Mouse (Mus musculus) B cell, adult 2 months (primary cell): ENCODE measurements around the gene Rhcg.

Experiments used
- DNase-seq, 2 experiments: peaks; one replicate each; pipeline ENCODE4 v3.0.0; 2022

The Rhcg gene

DNA sequence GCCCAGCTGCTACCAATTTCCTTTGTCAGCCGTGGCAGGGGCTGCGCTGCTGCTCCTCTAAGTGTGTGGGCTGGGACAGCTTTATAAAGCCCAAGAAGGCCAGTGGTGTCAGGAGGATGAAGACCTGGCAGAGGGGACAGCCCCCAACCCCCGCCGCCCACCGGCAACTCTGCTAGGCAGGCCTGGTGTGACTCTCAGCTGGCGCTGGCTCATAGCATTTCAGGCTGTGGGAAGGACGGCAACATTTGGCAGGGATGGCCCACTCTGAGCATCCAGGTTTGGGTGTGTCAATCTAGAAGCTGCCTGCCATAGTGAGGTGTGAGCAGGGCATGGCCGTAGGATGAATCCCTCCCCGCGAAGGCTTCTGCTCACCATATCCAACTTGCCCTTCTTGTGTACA lies 17.3 kb downstream of the Rhcg start:
- DNase-seq: no peak

DNA sequence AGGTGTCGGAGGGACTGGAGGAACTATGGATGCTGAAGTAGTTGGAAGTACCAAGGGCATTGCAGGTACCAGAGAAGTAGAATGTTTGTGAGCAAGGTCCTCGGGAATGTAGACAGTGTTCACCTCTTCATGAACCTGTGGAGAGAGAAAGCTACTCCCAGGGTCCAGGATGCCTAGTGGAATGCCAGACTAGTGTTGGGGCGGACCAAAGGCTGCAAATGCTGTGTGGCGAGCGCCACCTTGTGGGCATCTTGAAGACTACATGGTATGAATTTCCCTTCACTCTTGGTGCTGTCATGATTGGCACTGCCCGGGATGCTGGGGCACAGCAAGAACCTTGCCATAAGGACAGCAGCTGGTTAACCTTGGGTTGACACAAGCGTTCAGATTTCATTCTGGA lies 22.6 kb downstream of the Rhcg start:
- DNase-seq: peak; percentile 47 to 55

DNA sequence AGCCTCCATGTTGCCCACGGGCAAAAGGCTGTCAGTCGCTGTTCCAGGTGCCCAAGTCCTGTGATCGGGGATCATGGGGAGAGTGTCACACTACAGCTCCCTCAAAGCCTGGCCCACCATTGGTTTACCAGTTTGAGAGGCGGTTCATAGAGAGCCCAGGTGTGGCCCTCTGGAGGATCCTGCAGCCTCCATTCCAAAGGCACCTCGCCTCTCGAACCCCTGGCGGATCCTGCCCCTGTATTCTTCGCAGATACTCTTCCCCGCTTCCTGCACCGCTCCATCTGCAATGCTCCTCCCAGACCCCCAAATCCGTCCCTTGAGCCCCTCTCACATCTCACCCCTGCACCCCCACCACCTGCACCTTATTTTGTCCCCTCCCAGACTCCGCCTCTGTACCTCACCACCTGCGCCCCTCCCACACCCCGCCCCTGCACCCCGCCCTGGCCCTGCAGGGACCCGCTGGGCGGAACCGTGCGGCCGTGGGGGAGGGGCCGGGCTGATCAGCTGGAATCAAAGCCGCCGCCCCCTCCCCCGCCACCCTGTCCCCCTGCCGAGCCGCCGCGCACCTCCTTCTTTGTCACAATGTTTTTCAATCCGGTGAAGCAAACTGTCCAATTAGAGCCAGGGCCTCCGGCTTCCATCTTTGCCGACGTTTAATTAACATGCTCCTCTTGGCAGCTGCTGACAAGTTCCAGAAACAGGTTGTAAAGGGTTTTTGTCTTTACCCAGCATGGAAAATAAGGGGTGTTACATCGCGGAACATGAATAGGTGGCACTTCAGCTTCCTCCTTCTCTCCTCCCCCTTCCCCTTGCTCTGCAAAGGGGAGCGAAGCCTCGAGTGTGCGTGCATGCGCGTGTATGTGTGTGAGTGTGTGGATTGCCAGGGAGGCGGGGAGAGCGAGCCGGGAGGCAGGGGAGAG lies 25.4 kb downstream of the Rhcg start:
- DNase-seq: no peak

DNA sequence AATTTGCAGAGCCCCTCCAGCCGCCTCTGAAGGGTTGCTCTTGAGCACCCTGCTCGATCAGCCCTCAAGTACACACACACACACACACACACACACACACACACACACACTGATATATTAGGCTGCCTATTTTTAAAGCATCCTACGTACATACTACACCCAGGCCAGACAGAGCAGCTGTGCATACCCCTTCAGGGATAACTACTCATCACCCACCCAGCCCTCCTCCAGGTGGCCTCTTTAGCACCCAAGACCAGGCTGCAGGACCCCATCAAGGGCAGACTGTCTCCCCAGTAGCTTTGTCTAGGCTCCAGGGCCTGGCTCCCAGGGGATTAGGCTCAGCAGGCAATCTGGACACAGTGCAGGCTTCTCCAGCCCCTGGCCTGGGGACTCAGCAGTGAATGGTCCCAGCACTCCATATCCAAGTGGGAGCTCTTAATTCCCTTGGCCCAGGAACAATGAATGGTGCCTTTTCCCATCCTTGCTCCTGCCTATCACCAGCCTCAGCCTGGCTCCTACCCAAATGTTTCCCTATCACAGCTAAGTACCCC lies 26.8 kb downstream of the Rhcg start:
- no peak for DNase-seq

DNA sequence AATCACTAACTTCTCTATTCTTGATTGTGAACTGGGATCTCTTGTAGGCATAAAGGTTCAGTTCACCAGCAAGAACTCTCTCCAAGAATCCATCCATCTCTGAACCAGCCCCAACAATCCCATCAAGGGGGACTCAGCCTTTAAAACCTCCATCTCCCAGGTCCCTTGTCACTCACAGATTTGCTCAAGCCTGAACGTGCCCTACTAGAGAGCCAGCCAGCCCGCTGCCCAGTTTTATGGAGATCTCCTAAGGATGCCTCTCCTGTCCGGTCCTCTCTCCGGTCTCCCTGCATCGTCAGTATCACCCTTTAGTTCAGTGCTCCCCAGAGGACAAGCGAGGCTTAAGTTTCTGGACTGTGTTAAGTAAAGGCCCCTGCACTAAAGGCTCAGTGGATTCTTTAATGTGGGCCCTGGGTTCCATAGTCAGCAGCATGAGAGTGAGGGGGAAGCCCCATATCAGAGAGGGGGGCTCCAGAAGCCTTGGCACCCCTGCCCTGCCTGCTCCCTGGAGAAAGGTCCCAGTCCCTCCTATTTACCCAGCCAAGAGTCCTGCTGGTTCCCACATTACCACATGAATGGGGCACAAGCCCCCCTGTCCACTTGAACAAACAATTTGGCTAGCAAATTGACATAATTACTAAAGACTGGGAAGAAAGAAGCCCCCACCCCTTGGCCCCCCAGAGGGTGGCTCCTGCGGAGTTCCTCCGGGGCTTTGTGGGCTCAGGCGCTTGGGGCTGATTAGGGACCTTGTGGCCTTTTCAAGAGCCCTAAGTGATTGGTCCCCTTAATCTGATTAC lies 27.5 kb downstream of the Rhcg start:
- no peak for DNase-seq

GRCm38 (mm10) chr7:79588284-79588683 lies 29.2 kb downstream of the Rhcg start:
- no peak for DNase-seq

- no peak for DNase-seq
These were observed 38.6 kb downstream of the Rhcg start for GRCm38 (mm10) chr7:79578851-79579241.

DNA sequence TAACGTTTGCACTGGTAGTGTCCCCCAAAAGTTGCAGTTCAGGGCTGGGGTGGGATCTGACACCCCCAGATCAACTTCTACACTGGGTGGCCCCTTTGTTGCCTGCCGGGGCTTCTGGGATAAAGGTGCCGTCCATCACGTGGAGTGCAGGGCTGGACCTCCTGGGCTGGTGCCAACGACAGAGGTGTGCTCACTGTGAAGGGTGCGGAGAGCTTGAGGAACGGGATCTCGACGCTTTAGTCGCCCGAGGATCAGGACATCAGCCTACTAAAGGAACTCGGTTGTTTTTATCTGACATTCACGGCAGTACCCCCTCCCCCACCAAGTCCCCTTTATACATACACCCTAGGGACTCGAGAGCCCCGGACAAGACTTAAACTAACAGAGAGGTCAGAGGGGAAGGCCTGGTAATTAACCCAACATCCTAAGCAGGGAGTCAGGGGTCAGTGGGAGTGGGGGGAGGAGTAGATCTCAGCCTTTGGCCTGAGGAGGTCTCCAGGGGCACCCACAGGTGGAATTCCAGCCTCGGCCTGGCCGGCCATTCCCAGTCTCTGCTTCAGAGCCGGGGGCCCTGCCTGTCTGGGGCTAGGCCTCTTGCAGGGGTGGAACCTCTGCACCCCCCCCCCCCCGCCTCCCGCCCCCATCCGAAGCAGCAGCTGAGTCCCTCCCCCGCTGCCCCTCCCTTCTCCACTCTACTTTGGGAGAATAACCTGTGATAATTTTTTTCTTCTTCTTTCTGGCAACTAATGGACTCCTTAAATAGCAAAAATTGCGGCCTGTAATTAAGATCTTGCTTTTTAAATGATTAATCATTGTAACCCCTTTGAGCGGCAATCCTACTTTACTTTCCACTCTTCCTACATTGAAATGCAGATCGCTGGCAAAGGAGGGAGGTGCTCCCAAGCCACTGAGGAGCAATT lies 39.3 kb downstream of the Rhcg start:
- no peak for DNase-seq

GRCm38 (mm10) chr7:79577096-79577874 lies 40.2 kb downstream of the Rhcg start:
- no peak for DNase-seq

DNA sequence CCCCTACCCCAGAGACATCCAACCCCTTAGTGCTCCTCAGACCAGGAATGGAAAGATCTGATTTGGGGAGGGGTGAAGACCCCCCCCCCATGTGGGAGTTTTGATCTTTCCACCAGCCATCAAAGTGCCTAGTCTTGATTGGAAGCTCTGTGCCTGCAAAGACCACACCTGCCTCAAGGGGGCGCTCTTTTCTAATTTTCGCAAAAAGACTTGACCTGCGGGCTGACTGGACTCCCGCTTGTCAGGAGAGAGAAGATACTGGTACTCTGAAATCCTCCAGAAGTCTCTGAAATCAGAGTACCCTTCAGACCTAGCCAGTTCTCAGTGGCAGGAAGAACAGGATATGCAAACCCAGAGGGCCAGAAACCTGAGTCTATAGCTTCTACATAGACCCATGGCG lies 40.8 kb downstream of the Rhcg start:
- peak; percentile 48 to 55 for DNase-seq

GRCm38 (mm10) chr7:79572191-79572818 lies 45.2 kb downstream of the Rhcg start:
- DNase-seq: no peak

DNA sequence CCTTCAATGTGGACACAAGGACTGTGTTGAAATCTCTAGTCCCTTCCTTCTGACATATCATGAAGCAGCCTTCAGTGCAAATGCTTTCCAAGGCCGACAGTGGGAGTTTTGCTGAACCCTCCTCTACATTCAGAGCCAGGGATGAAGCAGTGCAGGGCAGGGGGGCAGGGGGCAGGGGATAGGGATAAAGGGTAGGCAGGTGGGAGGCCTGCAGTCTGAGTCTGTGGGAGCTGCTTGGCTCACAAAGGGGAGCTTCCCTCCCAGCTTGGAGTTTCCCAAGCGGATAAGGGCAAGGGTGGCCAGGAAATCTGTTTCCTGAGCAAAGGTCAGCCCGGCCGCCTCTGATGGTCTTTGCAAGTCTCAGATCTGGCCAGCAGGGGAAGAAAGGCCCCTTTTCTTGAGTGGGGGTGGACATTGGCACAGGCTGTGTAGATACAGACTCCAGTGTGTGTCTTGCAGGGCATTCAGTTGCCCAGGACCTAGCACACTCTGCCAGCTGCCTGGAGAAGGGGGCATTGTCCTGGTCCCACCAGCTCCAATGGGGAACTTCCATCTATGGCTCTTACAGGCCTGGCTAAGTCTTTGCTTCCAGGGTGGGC lies 48.4 kb downstream of the Rhcg start:
- no peak for DNase-seq

DNA sequence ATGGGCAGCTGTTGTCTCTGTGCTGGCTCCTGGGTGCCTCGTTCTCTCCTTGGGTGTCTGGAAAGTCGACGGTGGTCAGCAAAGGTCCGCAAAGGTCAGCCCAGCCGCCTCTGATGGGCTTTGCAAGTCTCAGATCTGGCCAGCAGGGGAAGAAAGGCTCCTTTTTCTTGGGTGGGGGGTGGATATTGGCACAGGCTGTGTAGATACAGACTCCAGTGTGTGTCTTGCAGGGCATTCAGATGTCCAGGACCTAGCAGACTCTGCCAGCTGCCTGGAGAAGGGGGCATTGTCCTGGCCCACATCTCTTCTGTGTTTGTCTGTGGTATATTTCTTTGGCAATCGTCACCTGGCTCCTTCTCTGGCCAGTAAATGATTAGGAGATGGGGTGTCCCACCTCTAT lies 49.2 kb downstream of the Rhcg start:
- no peak for DNase-seq

DNA sequence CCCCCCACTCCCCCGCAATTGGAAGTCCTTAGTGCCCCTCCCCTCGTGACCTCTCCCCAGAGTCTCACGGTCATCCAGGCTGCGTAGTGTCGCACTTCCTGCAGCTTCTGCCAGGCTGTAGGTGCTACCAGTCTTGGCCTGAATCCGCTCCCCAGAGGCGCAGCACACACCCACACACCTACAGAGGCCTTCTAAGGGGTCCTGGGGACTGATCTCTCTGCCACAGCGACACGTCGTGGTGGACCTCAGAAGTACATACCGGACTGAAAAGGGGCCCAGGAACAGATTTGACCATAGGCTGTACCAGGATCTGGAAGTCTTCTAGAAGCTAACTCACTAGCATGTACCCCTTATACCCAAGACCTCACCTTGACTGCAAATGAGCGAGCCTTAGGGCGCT lies 53.8 kb downstream of the Rhcg start:
- DNase-seq: no peak

- no peak for DNase-seq
These were observed 55.1 kb downstream of the Rhcg start for GRCm38 (mm10) chr7:79562385-79562784.

GRCm38 (mm10) chr7:79558698-79559097 lies 58.8 kb downstream of the Rhcg start:
- no peak for DNase-seq

- DNase-seq: no peak
These were observed 59.7 kb downstream of the Rhcg start for GRCm38 (mm10) chr7:79557728-79558221.

DNA sequence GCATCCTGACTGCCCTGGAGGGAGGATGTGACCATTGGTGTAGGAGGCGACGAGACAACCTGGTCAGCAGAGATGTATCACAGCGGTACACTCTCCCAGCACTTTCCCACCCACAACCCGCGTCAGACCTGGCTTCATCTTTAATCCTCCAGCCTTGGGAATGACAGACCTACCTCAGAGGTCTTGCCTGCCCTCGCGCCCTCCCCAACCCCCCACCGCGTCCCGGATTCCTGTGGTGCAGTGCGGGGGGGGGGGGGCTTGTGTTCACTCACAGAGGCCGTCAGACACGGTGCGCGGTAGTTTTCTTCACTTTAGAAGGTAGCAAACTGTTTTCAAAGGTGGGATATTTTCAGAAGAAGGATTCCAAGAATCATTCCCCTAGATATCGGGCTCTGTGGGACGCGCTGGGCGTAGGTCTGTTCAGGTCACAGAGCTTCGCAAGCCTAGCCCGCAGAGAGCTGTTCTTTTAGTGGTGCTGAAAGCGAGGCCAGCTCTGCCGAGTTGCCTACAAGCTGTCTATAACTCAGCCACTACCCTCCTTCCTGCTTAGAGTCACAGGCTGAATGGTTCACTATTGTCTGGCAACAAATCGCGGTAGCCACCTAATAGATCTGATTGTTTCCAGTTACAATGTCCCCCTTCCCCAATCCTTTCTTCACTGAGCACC lies 62.0 kb downstream of the Rhcg start:
- DNase-seq: no peak

DNA sequence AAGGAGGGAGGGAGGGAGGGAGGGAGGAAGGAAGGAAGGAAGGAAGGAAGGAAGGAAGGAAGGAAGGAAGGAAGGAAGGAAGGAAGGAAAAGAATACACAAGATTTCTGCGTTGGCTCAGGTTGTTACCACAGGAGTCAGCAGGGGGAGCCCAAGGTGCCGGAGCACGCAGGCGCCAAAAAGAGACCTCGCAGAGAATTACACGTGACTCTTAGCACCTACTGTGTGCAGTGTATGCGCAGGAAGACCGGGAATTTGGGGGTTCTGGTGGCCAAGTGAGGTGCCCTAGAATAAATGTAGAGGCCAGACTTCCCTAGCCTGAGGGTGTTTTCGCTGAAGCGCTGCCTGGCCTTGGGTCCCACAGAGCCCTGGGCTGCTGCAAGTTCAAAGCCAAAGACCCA lies 64.8 kb downstream of the Rhcg start:
- DNase-seq: no peak

- no peak for DNase-seq
These were observed 68.4 kb downstream of the Rhcg start for GRCm38 (mm10) chr7:79548893-79549555.
